Mouse (Mus musculus) hindbrain, postnatal 0 days (tissue): ENCODE results near the gene Zc3h4. TPM values are rescaled to one million over a fixed set of nuclear protein-coding genes. Genes with fewer than 3 reads are reported as not detected.
A peak's percentile ranks its signal among the peaks of the same experiment; 100 is the strongest.

Experiments
- ATAC-seq: fragments of 200-750 bp; cut with Nextera tagmentation; 2 replicates; pipeline ENCODE4 v1.8.0; 2017; ENCODE audit warnings: mild to moderate bottlenecking, moderate TSS enrichment, moderate library complexity
- DNase-seq: peaks from one replicate; pipeline ENCODE4 v3.0.0-alpha.2; 2015; ENCODE audit warnings: low spot score
- H3K27ac ChIP-seq: fragments of 300-500 bp; sonication (generic); 2 replicates; pipeline ENCODE4 v1.5.1; 2014; ENCODE audit warnings: mild to moderate bottlenecking
- H3K27me3 ChIP-seq: fragments of 300-500 bp; sonication (generic); 2 replicates; pipeline ENCODE4 v1.6.1; 2014; ENCODE audit warnings: low read length, mixed read lengths; ENCODE audit not compliant: insufficient read depth
- H3K36me3 ChIP-seq: fragments of 300-500 bp; sonication (generic); 2 replicates; pipeline ENCODE4 v1.6.1; 2014; ENCODE audit warnings: low read length, mixed read lengths; ENCODE audit not compliant: insufficient read depth
- H3K4me1 ChIP-seq: fragments of 300-500 bp; sonication (generic); 2 replicates; pipeline ENCODE4 v1.6.1; 2014; ENCODE audit warnings: antibody characterized with exemption, low read length, mixed read lengths; ENCODE audit not compliant: insufficient read depth
- H3K4me2 ChIP-seq: fragments of 300-500 bp; sonication (generic); 2 replicates; pipeline ENCODE4 v1.6.1; 2014; ENCODE audit warnings: low read depth, mild to moderate bottlenecking, low read length, moderate library complexity, mixed read lengths
- H3K4me3 ChIP-seq: fragments of 300-500 bp; sonication (generic); 2 replicates; pipeline ENCODE4 v1.5.1; 2014; ENCODE audit warnings: low read length
- H3K9ac ChIP-seq: fragments of 300-500 bp; sonication (generic); replicated peaks from 2 replicates; pipeline ENCODE4 v1.6.1; 2014; ENCODE audit warnings: mild to moderate bottlenecking, low read length, moderate library complexity, mixed read lengths
- H3K9me3 ChIP-seq: fragments of 300-500 bp; sonication (generic); 2 replicates; pipeline ENCODE4 v1.6.1; 2016; ENCODE audit warnings: low read length, mixed read lengths
- CTCF ChIP-seq: IDR thresholded peaks from 2 replicates; pipeline ENCODE4 v1.5.1; 2016; ENCODE audit warnings: antibody characterized with exemption, control low read depth, low read depth
- WGBS: fragments of 180-500 bp; shearing (Covaris S2); extraction: QIAGEN DNeasy Blood & Tissue Kit; methylation state at CpG from one replicate; pipeline ENCODE4 v1.1.7; 2014; 5-methylcytosine and 5-hydroxymethylcytosine counted together
- polyA plus RNA-seq: library from polyadenylated mRNA; unstranded; fragments of >200 nt; fragmentation: Nextera tagmentation; extraction: Ambion mirVana; gene quantifications from 2 replicates; pipeline ENCODE4 v1.2.1, GENCODE M21; 2015
- total RNA-seq: library from RNA; depleted of rRNA; stranded (reverse); fragments of >200 nt; gene quantifications from 2 replicates; pipeline ENCODE4 v1.2.3, GENCODE M21; 2014

Zc3h4 gene
- total and polyA plus RNA-seq, 2 experiments from 2014 or later, result 8.3 to 38.2 TPM

DNA sequence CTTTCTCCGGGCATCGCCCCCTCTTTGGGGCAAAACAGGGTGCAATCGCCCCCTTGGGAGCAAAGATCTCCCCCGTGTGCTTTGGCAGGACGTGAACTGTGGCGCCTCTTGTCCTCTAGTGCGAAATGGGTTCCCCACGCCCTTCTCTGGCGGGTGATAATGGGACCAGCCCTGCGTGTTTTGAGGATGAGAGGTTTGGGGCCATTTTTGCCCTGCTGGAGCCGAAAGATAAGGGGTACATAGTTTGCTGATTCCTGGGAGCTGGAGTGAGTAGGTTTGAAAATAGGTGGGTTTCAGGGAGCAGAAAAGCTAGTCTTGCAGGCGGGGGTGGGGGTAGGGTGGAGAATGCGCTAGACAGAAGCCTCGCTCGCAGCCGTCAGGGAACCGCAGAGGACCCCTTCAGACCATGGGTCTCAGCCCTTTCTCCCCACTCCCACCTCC, 1.3 kb downstream of the Zc3h4 start:
- no peak for TF ChIP-seq CTCF
- ATAC-seq, result no peak
- peak; percentile 54 for DNase-seq
- Histone ChIP-seq H3K4me2 (peak overlapping the region; percentile 92), H3K27ac (peak overlapping the region; percentile 100), H3K4me1 (peaks cover 31% of the 10 kb centered on the region), H3K27me3 (no peaks in the 10 kb centered on the region), H3K4me3 (peak overlapping the region; percentile 68), H3K9me3 (no peaks in the 10 kb centered on the region), H3K36me3 (no peaks in the 10 kb centered on the region), H3K9ac (peak overlapping the region; percentile 100)
- WGBS, result under 1% methylated on average over 17 of the region's 17 CpGs

DNA sequence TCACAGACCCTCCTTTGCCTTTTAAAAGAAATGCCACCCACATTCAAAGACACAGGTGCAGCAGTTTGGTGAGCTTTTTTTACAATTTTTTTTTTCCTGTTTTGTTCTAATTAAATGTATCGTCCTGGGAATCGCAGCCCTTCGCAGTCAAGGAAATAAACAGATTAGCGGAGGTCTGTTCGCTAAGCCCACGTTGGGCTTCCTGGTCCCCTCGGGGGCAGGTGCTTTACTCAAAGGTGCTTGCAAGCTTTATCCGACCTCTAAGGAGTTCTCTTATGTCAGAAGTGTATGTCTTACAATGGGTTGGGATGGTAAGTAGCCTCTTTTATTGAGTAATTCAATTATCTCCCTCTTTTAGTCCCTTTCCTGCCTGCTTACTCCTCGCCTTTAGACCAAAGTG, 1.7 kb downstream of the Zc3h4 start:
- Histone ChIP-seq H3K4me3 (peak overlapping the region; percentile 68), H3K27ac (peak overlapping the region; percentile 100), H3K4me2 (peak overlapping the region; percentile 92), H3K36me3 (no peaks in the 10 kb centered on the region), H3K9me3 (no peaks in the 10 kb centered on the region), H3K9ac (peak overlapping the region; percentile 100), H3K27me3 (no peaks in the 10 kb centered on the region), H3K4me1 (peaks cover 31% of the 10 kb centered on the region)
- DNase-seq, result peak; percentile 50
- WGBS, result 2% methylated on average over 9 of the region's 9 CpGs
- TF ChIP-seq CTCF, result no peak
- no peak for ATAC-seq

DNA sequence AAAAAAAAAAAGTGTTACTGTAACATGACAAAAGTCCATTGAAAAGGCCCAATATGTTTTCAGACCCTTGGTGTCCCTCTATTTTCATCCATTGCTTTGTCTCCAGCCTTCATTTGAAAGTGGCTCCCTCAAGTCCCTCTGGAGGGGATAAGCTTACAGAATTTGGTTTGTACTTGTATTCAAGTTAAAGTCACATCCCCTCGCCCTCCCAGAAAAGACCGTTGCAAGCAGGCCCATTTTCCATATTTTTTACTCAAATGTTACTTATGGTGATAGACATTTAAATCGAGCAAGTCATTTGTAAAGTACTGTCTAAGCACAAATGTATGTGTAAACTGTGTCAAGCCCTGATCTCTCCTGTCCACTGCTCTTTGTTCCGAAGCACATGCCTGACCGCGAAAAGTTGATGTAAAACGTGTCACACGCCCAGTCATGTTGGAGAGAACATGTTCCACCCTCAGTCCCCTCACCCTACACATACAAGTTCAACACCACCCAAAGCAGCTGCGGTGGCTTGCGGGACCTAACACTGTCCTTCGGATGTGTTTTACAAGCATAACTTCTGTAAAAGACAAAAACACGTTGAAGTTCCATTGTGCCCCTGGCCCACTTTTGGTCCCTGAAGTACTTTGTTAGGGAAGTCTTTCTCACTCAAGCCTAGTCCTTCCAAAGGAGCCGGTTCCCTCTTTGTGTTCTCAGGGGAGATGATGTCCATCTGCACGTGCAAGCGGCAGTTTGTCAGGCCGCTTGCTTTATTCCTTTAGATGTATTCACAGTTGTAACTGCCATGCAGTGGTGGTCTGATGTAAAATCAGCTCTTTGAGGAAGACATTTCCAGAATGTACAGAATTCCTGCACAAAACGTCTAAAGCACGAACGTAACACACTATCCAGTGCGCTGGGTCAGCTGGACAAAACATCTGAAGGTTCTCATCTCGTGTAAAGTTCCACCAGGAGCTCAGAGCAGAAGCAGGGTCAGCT, 2.5 kb downstream of the Zc3h4 start:
- H3K9ac ChIP-seq, result peak overlapping the region; percentile 100
- peak overlapping the region; percentile 100 for H3K27ac ChIP-seq
- H3K4me1 ChIP-seq, result peaks cover 31% of the 10 kb centered on the region
- H3K4me2 ChIP-seq, result peak overlapping the region; percentile 92
- TF ChIP-seq CTCF, result no peak
- H3K4me3 ChIP-seq, result peak overlapping the region; percentile 68
- H3K27me3 ChIP-seq, result no peaks in the 10 kb centered on the region
- H3K9me3 ChIP-seq, result no peaks in the 10 kb centered on the region
- no peaks in the 10 kb centered on the region for H3K36me3 ChIP-seq
- WGBS, result 12% methylated on average over 21 of the region's 21 CpGs
- peak; percentile 51 for DNase-seq
- no peak for ATAC-seq

DNA sequence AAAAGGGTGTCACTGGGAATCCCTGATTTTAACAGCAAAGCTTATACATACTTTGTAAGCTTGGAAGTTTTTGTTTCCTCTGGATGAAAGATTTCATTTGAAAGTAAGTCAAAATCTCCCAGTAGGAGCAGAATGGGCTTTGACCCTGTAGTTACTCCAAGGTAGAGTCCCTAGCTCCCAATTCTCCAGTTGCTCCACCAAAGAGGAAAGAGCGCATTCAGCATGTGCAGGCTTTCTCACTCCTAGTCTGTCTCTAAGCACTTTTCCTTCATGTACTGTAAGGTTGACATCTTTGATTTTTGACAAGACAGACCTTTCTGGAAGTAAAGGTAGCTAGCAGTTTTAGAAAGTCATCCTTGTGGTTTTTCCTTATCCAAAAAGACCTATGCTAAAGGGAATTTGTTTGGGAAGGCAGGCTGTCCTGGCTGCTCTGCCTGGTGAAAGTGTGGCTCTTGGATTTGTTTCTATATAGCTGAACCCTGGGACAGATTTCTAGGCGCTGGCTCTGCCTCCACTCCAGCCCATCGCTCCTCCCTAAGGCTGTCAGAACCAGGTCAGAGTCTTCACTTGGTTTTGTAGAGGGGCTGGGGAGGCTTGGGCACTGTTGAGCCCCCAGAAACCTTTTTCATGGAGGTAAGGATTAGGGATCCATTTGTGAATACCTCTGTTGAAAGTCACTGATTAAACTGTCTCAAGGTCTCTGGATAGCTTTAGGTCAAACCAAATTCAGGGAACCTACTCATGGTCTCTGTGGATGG, 3.8 kb downstream of the Zc3h4 start:
- Histone ChIP-seq H3K27ac (peak overlapping the region; percentile 80), H3K9me3 (no peaks in the 10 kb centered on the region), H3K4me1 (peaks cover 26% of the 10 kb centered on the region), H3K27me3 (no peaks in the 10 kb centered on the region), H3K4me3 (no peak overlapping the region), H3K9ac (0 out of 2 replicates have a peak overlapping the region, but pooled peaks have one; percentile 30), H3K4me2 (peak overlapping the region; percentile 92), H3K36me3 (no peaks in the 10 kb centered on the region)
- DNase-seq (no peak), ATAC-seq (no peak)
- WGBS, result 72% methylated on average over 3 of the region's 3 CpGs
- TF ChIP-seq CTCF, result no peak

DNA sequence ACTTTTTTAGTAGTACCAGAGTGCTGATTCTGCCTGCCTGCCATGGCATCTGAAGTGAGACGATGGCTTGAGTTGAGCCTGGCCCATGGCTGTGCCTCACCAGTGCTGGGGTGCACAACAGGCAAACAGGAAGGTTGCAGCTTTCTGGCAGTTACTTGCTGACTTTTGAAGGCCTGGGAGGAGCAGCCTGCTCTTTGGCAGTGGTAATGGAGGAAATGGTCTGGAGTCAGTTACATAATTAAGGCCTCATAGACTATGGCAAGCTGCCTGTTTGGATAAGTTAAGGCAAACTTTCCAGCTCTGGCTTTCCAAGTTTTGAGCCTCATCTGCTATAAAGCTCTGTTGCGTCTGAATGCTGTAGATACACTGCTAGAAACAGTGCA, 4.4 kb downstream of the Zc3h4 start:
- WGBS, result 48% methylated on average over 2 of the region's 2 CpGs
- Histone ChIP-seq H3K4me3 (no peak overlapping the region), H3K27ac (peak overlapping the region; percentile 80), H3K9ac (0 out of 2 replicates have a peak overlapping the region, but pooled peaks have one; percentile 22), H3K4me1 (peaks cover 26% of the 10 kb centered on the region), H3K4me2 (peak overlapping the region; percentile 92; the same call in 1 of the 2 replicates), H3K9me3 (no peaks in the 10 kb centered on the region), H3K36me3 (no peaks in the 10 kb centered on the region), H3K27me3 (no peaks in the 10 kb centered on the region)
- no peak for ATAC-seq
- DNase-seq, result no peak
- TF ChIP-seq CTCF, result no peak

DNA sequence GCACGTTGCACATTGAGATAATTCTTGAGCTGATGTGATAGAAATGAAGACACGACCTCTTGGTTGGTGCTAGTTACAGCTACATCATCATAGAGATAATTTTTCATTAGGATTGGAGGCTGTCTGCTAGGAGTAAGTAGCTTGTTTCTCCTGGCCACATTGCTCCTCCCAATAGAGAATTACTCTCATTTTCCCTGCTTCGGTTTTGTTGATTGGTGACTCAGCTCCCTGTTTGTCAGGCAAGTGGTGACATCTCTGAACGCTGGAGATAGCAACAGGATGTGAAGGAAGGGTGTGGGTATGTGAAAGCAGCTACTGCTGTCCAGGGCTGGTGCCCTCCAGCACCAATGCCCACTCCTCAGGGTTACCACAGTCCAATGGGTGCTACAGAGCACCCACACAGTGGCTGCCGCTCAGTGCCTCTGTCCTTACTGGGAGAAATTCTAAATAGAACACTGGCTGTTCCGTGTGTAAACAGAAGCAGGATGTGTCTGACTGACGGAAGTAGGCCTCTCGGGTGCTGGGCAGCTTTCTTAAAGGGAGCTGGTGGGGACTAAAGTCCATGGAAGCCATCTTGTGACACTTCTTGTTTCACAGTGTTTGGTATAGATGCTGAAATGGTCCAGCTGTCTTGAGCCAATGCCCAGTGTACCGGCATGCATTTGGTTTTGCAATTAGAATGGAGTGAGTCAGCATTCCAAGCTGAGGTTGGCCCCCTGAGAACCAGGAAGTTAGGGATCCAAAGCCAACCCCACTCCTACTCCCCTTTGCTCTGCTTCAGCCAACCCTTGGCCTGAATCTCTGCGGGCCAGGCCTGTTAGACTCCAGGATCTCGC, 5.0 kb downstream of the Zc3h4 start:
- no peak overlapping the region for H3K4me3 ChIP-seq
- H3K9ac ChIP-seq, result 0 out of 2 replicates have a peak overlapping the region, but pooled peaks have one; percentile 22
- DNase-seq (peak; percentile 56), ATAC-seq (no peak)
- no peaks in the 10 kb centered on the region for H3K9me3 ChIP-seq
- H3K27me3 ChIP-seq, result no peaks in the 10 kb centered on the region
- peak overlapping the region; percentile 92 for H3K4me2 ChIP-seq
- H3K4me1 ChIP-seq, result peaks cover 26% of the 10 kb centered on the region
- no peak for TF ChIP-seq CTCF
- H3K27ac ChIP-seq, result peak overlapping the region; percentile 80
- no peaks in the 10 kb centered on the region for H3K36me3 ChIP-seq
- WGBS, result 52% methylated on average over 11 of the region's 11 CpGs
